Mouse (Mus musculus) left cerebral cortex, adult 18-20 months (tissue): ENCODE measurements around the gene Olfr561. TPM values are rescaled to one million over a fixed set of nuclear protein-coding genes. Genes with fewer than 3 reads are reported as not detected.

ENCODE experiments used
- DNase-seq, 2 experiments: peaks; one replicate each; pipeline ENCODE4 v3.0.0; 2021 to 2022; ENCODE audit warnings: low spot score in 2 of 2, mixed read lengths in 1 of 2
- long read RNA-seq, 2 experiments: library from polyadenylated mRNA; stranded (forward); transcript quantifications; one replicate each; pipeline ENCODE4 v2.0.0; 2021
- total RNA-seq, 2 experiments: library from RNA; stranded (reverse); gene quantifications; 2 replicates each; pipeline ENCODE4 v1.2.3; 2021

The Olfr561 gene
- not detected for total RNA-seq
- long read RNA-seq, experiment 1: 0 reads
- long read RNA-seq, experiment 2: 0 reads

GRCm38 (mm10) chr7:102770921-102771320, at the start of gene Olfr561:
Gene Olfr561 (plus strand): TSS chr7:102771221.
- DNase-seq: no peak

GRCm38 (mm10) chr7:102727391-102727790, 43.6 kb upstream of the Olfr561 start, which contains the start of gene Olfr559:
Gene Olfr559 (minus strand): TSS chr7:102727491.
- no peak for DNase-seq

GRCm38 (mm10) chr7:102733793-102734192, 37.2 kb upstream of the Olfr561 start:
- DNase-seq: no peak

- DNase-seq: no peak
Observed at GRCm38 (mm10) chr7:102737705-102738104, 33.3 kb upstream of the Olfr561 start.

GRCm38 (mm10) chr7:102752086-102752485, 18.9 kb upstream of the Olfr561 start:
- DNase-seq: no peak

GRCm38 (mm10) chr7:102759266-102759665, 11.8 kb upstream of the Olfr561 start, which contains the start of the genes Olfr560 and Olfr78:
Gene Olfr560 (minus strand): TSS chr7:102759366.
Gene Olfr78 (minus strand): TSS chr7:102759471.
- DNase-seq: no peak

GRCm38 (mm10) chr7:102803180-102803579, 32.2 kb downstream of the Olfr561 start, which contains the start of gene Olfr564:
Gene Olfr564 (plus strand): TSS chr7:102803480.
- no peak for DNase-seq

Other genes starting within 250 kb of the Olfr561 start
- not detected for gene Olfr547, start 236.5 kb upstream of the Olfr561 start, total RNA-seq
- not detected for gene Olfr548-ps1, start 230.3 kb upstream of the Olfr561 start, total RNA-seq
- not detected for gene Olfr549, start 221.4 kb upstream of the Olfr561 start, total RNA-seq
- gene Trim21, start 205.7 kb upstream of the Olfr561 start, total RNA-seq: 1 to 10 TPM; 2.6 to 2.8 TPM
- under 1 TPM; 0.19 to 0.70 TPM for gene Olfr550, start 199.8 kb upstream of the Olfr561 start, total RNA-seq
- not detected for gene Olfr551, start 179.3 kb upstream of the Olfr561 start, total RNA-seq
- under 1 TPM in 1 of 2 experiments, not detected in 1; 0.09 TPM for gene Olfr552, start 173.5 kb upstream of the Olfr561 start, total RNA-seq
- gene Olfr553, start 153.0 kb upstream of the Olfr561 start, total RNA-seq: not detected
- gene Olfr554, start 132.8 kb upstream of the Olfr561 start, total RNA-seq: not detected
- not detected for gene Olfr555, start 112.4 kb upstream of the Olfr561 start, total RNA-seq
- gene Olfr556, start 106.3 kb upstream of the Olfr561 start, total RNA-seq: not detected
- 1 to 10 TPM; 3.0 to 4.6 TPM for gene Trim68, start 83.9 kb upstream of the Olfr561 start, total RNA-seq
- gene Olfr557, start 75.3 kb upstream of the Olfr561 start, total RNA-seq: not detected
- gene Olfr558, start 69.0 kb upstream of the Olfr561 start, total RNA-seq: under 1 TPM; 0.16 to 0.40 TPM
- gene Olfr33, start 52.2 kb upstream of the Olfr561 start, total RNA-seq: not detected
- not detected for gene Olfr559, start 43.7 kb upstream of the Olfr561 start, total RNA-seq
- under 1 TPM; 0.16 to 0.49 TPM for gene Olfr560, start 11.9 kb upstream of the Olfr561 start, total RNA-seq
- gene Olfr78, start 11.8 kb upstream of the Olfr561 start, total RNA-seq: under 1 TPM; 0.59 to 0.65 TPM
- gene Olfr564, start 32.3 kb downstream of the Olfr561 start, total RNA-seq: not detected
- gene Olfr566, start 87.5 kb downstream of the Olfr561 start, total RNA-seq: not detected
- gene Olfr568, start 105.9 kb downstream of the Olfr561 start, total RNA-seq: not detected
- not detected for gene Olfr569, start 119.7 kb downstream of the Olfr561 start, total RNA-seq
- not detected for gene Olfr570, start 123.4 kb downstream of the Olfr561 start, total RNA-seq
- gene Olfr571, start 146.3 kb downstream of the Olfr561 start, total RNA-seq: not detected
- gene Olfr572, start 153.2 kb downstream of the Olfr561 start, total RNA-seq: not detected
- gene Olfr573-ps1, start 171.4 kb downstream of the Olfr561 start, total RNA-seq: not detected
- not detected for gene Olfr574, start 177.2 kb downstream of the Olfr561 start, total RNA-seq
- not detected for gene Olfr575, start 187.6 kb downstream of the Olfr561 start, total RNA-seq
- not detected for gene Olfr576, start 191.4 kb downstream of the Olfr561 start, total RNA-seq
- gene Olfr577, start 204.7 kb downstream of the Olfr561 start, total RNA-seq: not detected
- gene Olfr578, start 218.1 kb downstream of the Olfr561 start, total RNA-seq: not detected